Mouse (Mus musculus) R1 (cell line): ENCODE measurements around the gene BC030499.
A peak's percentile ranks its signal among the peaks of the same experiment; 100 is the strongest.

Source experiments
- DNase-seq: peaks from one replicate; pipeline ENCODE4 v3.0.0-alpha.2; 2018; ENCODE audit warnings: low read depth, low spot score

BC030499 gene

DNA sequence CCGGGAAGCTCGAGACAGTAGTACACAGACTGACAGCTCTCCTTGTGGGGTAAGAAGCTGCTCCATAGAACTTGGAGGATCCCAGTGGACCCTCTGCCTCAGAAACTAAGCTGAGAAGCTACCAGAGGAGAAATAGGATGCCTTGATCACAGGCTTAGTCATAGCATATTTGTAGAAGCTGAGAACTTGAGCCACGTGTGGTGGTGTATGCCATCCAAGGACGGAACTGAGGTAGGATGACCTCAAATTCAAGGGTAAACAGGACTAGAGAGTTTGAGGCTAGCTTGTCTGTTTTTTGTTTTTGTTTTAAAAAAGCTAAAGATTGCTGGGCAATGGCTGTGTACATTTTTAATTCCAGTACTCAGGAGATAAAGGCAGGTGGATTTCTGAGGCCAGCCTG is 14.6 kb downstream of the BC030499 start:
- no peak for DNase-seq

DNA sequence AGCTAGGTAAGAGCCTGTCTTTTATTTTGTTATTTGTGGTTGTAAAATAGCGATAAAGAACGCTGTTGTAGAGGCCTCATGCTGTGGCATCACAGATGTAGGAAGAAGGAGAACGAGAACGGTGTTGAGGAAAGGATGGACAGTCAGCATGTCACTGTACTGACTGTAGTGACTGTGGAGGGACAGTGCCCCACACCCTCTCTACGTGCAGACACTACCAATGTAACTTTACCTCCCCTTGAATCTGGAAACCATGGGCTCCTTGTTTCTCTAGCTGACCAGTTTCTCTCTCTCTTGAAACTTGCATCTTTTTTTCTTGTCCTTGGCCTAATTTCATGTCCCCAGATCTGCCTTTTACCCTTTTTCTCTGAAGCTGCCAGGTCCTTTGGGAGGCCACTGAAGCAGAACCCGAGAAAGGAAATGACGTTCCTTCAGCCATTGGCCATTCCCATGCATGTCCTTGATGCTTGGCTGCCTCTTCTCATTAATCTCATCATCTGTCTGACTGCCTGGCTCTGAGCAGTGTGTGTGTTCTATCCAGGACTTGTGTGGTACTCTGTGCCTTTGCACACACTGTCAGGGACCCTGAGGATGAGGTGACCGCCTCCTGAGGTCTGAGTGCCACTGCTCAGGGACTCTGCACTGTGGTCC is 20.3 kb downstream of the BC030499 start:
- DNase-seq = no peak

DNA sequence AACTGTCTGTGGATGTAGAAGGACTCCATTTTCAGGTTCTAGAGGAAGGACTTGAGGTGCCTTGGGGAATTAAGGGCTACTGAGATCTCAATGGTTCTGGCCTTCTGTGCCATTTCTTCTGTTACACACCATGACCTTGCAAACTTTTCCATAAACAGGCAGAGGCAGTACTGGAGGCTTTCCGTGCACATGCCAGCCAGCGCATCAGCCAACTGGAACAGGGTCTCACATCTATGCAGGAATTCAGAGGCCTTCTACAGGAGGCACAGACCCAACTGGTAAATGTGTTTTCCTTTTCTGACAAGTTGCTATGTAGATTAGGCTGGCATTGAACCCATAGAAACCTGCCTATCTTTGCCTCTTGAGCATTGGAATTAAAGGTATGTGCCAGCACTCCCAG is 23.0 kb downstream of the BC030499 start:
- no peak for DNase-seq

DNA sequence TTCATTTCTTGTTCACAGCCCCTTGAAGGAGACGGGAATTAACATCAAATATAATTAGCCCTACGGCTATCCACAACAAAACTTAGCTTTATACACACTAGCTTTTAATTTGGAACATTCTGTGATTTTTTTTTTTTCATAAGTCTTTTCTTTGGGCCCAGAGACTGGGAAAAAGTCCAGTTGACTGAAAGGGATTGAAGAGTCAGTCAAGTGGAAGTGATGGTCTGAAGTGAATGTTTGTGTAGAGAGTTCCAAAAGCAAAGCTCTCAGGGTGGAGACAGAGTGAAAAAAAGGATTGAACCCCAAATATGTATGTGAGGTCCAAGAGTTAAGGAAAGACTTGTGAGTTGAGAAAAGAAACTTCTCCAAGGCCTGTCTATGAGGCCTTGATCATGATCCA is 27.8 kb downstream of the BC030499 start:
- no peak for DNase-seq

DNA sequence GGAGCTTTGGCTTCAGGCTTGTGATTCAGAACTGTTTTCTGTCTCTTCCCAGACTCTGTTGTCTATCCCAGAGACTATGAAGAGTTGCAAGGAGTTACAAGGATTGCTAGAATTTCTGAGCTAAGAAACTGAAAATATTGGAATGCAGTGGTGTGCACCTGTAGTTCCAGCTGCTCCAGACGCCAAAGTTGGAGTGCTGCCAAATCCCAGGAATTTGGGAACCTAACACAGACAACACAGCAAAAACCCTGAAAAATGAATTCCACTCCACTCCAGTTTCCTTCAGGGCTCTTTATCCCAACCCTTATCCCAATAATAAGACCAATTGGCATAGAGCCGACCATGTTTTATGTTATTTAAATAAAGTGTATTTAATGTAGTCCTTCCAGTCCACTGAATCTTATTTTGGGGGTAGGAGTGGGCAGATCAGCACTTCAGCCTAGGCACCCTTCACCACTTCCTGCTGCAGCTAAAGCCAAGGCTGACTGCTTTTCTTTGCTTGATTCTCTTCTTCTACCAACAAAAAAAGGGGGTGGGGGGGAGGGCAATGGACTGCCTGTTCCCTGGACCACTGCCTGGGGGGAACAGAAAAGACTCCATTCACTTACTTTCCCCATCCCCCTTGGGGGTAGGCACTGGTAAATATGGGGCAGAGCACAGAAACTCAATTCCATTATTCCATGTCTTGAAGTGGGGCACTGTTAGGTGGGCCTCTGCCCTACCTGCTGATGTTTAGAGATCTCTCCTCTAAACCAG is 31.6 kb downstream of the BC030499 start:
- DNase-seq = no peak

DNA sequence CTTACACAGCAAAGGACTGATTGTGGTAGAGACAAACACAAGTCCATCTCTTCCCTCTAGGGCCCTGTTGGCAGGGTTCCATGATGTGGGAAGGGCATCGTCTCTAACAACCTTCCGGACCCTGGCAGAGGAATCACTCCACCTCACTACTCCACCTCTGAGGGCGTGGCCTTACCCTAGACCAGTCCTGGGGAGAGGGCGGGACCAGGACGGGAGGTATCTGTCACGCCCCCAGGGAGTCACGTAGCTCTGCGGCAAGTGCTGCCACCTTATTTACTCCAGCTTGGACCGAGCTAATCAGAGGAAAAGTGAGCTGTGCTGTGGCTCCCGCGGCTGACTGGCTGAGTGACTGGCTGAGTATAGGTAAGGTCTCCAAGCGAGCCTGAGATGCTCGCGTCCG is 32.2 kb downstream of the BC030499 start, which contains the start of gene Aldoc:
Gene Aldoc (plus strand): TSS at position 109 of the 400 bp plus-strand sequence.
- DNase-seq = peak; percentile 97

DNA sequence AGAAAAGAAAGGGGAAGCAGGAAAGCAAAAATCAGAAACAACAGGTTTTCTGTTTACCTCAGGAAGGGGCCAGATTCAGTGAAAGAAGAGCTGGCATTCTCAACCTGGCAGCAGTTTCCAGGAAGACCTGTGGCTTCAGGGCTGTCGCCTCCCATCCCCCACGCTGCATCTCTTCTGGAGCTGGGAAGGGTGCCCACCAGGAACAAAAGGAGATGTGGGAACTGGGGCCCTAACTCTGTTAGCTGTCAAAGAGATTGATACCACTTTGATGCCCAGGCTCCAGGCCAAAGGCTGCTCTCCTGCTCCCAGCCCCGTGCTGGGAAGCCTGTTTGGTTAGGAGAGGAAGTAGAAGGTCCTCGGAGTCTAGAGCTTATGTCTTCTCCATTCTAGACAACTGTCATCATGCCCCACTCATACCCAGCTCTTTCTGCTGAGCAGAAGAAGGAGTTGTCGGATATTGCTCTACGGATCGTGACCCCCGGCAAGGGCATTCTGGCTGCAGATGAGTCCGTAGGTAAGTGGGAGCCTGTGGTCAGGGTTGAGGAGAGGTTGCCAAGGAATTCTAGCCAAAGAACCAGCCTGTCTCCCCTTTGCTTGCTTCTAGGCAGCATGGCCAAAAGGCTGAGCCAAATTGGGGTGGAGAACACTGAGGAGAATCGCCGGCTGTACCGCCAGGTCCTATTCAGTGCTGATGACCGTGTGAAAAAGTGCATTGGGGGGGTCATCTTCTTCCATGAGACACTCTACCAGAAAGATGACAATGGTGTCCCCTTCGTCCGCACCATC is 33.6 kb downstream of the BC030499 start:
- no peak for DNase-seq

DNA sequence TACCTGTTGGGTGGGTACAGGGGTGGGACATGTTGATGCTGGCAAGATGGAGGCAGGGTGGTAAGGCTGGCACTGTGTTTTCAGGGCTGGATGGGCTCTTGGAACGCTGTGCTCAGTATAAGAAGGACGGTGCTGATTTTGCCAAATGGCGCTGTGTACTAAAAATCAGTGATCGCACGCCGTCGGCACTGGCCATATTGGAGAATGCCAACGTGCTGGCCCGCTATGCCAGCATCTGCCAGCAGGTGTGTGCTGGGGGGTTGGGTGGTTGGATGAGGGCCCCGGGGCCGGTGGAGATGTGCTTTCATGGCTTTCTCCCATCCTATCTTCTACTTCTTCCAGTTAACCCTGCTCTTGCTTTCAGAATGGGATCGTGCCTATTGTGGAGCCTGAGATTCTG is 34.3 kb downstream of the BC030499 start:
- DNase-seq = no peak

DNA sequence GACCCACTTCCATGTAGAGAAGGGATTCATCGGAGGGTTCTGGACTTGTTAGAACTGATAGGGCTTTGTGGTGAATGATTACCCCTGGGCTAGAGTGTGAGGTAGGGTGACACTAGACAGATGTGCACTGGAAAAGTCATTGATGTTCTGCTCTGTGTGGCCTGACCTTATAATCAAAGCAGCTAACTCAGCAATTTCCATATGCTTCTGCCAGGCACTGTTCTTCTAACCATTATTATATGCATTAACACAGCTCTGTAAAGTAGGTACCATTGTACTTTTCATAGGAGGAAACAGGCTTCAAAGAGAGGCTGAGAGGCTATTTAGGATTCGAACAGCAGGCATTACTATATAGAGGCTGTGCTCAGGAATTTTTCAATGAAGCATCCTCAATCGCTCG is 36.6 kb downstream of the BC030499 start:
- no peak for DNase-seq

DNA sequence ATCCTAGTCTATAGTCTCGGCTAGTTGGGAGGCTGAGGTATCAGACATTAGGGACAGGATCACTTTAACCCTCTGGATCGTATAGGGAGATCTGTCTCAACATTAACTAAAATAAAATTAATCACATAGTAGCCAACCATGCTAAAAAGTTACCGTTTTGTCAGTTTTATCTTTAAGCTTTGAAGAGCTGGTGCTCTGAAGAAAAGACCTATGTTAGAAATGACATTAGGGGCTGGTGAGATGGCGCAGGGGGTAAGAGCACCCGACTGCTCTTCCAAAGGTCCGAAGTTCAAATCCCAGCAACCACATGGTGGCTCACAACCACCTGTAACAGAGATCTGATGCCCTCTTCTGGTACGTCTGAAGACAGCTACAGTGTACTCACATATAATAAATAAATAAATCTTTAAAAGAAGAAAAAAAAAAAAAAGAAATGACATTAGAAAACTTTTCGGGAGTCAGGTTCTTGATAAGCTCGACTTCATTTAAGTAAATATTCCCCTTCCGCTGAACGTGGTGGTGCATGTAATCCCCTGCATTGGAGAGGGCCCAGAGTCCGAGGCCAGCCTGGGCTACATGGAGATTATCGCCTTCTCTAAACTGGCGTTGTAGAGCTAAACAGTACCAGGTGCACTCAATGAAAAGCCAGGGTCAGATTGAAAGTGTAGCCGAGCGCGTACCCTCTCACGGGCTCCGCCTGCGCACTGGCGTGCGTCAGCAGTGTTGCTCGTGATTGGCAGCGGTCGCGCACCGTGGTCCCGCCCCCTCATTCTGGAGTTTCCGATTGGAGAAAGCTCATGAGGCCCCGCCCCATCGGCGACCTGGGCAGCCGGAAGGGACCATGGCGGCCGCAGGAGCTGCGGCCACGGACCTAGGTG is 37.2 kb downstream of the BC030499 start, which contains the start of gene Pigs:
Gene Pigs (plus strand): TSS at position 782 of the 878 bp plus-strand sequence.
- peak; percentile 97 for DNase-seq

DNA sequence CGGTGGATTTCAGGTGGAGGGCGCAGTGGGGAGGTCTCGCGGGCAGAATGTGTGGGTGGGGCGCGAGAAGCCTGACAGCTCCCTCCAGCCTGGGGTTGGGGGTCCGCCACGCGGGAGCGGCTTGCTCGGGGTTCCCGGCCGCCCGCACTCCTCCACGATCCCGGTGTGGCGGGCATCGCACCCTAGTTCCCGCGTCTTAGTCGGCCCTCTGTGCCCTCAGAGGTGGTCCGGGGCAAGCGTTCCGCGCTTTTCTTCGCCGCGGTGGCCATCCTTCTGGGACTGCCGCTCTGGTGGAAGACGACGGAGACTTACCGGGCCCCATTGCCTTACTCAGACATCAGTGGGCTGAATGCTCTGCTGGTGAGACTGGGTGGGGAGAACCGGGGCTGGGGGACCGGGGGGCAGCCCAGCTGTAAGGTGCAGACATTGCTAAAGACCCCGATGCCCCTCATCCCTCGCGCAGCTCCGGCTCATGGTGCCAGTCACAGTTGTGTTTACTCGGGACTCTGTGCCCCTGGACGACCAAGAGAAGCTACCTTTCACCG is 37.9 kb downstream of the BC030499 start:
- no peak for DNase-seq

DNA sequence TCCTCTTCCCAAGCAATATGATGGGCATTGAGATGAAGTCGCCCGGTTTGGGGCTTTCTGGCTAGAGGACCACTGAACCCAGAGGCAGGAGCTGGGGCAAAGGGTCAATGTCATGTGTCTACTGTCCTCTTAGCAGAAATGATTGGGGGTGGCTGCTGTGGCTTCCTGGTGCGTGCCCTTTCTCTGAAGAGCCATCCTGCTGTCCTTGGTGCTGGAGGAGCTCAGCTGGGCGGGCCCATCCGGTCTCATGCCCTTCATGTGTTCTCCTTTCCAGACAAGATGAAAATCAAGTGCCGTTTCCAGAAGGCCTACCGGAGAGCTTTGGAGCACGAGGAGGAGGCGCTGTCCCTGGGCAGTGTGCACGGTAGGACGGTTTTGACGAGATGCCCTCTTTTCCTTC is 42.0 kb downstream of the BC030499 start:
- peak; percentile 57 for DNase-seq

DNA sequence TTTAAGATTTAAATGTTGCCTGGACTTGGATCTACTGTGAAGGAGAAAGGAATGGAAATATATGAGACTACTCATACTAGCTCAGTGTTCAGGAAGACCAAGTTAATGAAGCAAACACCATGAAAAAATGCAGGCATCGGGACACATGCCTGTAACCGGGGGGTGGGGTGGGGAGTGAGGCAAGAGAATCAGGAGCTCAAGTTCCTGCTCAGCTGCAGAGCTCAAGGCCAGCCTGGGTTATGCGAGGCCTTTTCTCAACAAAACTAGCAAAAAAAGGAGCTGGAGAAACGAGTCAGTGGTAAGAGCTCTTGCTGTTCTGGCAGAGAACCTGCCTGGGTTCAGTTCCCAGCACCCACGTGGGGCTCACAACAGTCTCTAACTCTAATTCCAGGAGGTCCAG is 43.4 kb downstream of the BC030499 start:
- DNase-seq = no peak

DNA sequence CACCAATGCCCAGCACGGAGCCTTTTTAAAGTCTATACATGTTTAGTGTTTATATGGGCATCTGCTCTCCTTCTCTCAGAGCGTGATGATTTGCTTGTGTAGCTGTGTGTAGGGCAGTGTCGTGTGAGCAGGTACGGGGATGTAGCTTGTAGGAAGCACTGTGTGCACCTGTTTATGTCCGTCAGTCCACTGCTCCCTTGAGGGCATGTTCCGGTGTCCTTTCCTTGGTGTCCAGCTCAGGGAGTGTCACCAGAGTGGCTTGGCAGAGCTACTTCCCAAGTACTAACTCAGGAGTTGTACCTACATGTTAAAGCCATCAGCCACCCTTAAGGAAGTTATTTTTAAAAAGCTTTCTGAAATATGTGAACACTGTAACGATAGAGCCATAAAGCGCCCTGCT is 46.4 kb downstream of the BC030499 start:
- DNase-seq = no peak

DNA sequence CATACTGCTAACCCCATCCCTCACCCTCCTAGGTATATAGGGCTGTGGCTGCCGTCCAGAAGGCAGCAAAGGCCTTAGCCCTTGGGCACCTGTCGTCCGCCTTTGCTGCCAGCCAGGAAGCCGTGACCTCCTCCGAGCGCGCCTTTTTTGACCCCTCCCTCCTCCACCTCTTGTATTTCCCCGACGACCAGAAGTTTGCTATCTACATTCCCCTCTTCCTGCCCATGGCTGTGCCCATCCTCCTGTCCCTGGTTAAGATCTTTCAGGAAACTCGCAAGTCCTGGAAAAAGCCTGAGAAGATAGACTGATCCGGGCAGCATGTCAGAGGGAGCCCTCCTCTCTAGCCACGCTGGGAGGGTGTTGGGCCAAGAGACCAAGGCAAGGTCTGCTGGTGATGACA is 51.1 kb downstream of the BC030499 start:
- DNase-seq = no peak

DNA sequence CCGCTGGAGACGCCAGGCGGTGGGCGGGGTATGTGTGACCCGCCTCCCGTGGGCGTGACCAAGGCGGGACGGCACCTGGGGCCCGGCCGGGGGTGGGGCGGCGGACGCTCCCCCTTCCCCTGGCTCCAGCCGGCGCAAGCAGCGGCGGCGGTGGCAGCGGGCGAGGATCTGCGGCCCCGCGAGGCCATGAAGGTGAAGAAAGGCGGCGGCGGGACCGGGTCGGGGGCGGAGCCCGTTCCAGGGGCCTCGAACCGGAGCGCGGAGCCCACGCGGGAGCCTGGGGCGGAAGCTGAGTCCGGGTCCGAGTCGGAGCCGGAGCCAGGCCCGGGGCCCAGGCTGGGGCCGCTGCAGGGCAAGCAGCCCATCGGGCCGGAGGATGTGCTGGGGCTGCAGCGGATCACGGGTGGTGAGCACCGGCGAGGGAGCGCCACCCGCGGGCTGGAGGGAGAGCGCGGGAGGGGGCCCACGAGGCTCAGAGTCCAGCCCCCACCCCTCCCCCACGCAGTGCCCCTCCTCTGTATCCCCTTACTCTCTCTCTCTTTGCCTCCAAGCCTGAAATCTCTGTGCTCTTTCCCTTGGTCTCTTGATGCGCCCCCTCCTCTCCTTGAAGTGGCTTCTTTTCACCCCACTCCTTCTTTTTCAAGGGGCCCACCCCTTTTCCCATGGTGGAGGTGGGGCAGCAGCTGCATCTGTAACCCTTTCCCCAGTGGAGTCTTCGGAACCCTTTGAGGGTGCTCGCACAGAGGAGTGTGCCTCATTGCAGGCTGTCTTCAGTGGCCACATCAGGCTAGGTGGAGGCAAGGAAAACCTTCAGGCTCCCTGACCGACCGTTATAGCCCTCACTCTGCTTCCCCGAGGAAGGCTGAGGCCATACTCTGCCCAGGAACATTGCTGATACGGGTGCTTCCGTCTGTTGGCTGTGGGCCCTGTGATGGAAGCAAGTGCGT is 53.0 kb downstream of the BC030499 start, which contains the start of gene Unc119:
Gene Unc119 (plus strand): TSS at position 102 of the 947 bp plus-strand sequence.
- DNase-seq = peak; percentile 71

DNA sequence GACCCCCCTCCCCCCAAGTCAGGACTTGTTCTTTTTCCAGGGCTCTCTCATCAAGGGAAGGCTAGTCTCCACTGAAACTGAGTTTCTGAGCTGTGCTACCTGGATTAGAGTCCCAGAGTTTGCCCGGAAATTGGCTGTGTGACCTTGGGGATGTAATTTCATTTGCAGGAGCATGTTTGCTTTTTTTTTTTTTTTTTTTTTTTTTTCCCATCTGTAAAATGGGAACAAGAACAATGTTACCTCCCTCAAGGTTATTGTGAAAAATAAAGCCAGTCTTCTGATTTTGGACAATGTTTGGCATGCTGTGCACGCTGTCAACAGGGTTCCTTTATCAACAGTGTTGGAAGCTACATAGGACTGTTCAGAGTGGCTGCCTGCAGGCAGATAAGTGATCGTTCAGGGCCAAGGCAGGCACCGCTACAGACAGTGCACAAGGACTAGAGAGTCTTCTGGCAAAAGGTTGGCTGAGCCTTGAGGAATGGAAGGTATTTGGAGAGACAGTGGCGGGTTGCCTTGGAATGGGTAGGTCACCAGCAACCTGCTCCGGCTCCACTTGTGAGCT is 53.8 kb downstream of the BC030499 start:
- DNase-seq = no peak

DNA sequence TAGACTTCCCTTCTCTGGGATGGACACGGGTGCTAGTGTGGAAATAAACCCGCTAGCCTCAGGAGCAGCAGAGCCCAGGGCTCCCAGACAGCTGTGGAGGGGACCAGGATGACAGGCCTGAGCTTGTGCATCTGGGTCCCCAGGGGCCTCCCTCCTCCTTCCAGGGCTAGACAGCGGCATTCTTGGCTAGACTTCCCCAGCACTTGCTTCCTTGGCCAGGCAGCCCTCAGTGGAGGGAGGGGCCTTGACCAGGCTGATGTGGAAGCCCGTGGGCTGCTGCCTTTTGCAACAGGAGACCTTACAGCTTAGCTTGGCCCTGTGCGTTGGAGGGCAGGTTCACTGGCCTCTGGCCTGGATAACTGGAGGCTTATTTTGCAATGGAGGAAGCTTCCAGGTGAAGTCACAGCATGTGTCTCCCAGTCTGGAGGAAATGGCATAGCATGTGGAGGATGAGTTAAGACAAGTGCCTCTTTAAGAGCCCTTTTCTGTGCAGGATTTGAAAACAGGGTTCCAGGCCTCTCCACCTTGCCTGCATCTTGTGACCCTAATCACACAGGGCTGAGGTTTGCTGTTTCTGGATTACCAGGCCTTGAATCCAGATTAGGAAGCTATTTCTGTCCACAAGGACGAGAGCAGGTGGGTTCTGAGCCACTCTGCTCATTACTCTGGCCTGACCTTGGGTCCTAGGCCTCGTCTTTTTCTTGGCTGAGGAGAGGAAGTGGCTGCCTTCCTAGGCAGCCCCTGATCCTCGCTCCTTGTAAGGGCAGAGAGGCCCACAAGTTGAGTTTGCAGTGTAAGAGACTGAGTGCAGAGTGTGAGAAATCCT is 54.5 kb downstream of the BC030499 start:
- DNase-seq = no peak

DNA sequence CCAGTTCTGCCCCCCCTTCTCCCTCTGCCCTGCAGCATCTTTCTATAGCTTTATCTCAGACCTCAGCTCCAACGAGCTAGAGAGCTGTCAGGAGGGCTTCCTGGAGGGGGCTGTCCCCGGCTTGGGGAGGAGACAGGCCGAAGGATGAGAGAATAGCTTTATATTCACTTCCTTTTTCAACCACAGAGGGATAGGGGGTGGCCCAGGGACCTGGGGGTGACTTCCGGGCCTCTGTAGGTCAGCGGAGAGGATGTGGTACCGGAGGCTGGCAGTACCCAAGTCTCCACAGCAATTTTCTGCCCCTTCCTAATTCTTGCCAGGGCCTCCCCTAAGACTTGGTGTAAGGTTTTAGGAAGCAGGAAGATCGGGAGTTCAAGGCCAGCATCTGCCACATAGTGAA is 55.2 kb downstream of the BC030499 start:
- DNase-seq = no peak
